Mouse (Mus musculus) B cell, adult 2 months (primary cell): ENCODE results near the gene Sumf1.
A peak's percentile ranks its signal among the peaks of the same experiment; 100 is the strongest.

Experiments
- DNase-seq, 2 experiments: peaks; one replicate each; pipeline ENCODE4 v3.0.0; 2022

The Sumf1 gene

GRCm38 (mm10) chr6:108184847-108185684, at the start of gene Sumf1:
Gene Sumf1, minus strand, starts transcription at chr6:108185582.
- DNase-seq: peak; percentile 86 to 87

- no peak for DNase-seq
Observed at GRCm38 (mm10) chr6:108234536-108234935, 49.2 kb upstream of the Sumf1 start.

DNA sequence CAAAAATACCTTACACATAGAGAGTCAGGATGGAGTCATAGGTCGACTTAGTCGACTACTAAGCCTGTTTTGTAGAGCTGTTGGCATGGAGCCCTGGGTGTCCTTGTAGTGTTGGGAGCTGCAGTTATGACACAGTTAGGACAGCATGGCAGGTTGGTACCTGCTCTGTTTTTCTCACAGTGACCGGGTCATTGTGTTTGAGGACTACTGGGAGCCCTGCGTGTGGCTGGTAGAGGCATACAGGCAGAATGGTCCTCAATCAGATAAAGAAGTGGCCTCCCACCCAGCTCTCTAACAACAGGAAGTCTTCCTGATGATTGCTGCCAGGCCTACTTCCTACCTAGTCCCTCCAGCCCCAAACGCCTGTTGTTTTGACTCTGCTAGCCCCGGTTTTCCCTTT, 47.7 kb upstream of the Sumf1 start:
- DNase-seq: no peak

DNA sequence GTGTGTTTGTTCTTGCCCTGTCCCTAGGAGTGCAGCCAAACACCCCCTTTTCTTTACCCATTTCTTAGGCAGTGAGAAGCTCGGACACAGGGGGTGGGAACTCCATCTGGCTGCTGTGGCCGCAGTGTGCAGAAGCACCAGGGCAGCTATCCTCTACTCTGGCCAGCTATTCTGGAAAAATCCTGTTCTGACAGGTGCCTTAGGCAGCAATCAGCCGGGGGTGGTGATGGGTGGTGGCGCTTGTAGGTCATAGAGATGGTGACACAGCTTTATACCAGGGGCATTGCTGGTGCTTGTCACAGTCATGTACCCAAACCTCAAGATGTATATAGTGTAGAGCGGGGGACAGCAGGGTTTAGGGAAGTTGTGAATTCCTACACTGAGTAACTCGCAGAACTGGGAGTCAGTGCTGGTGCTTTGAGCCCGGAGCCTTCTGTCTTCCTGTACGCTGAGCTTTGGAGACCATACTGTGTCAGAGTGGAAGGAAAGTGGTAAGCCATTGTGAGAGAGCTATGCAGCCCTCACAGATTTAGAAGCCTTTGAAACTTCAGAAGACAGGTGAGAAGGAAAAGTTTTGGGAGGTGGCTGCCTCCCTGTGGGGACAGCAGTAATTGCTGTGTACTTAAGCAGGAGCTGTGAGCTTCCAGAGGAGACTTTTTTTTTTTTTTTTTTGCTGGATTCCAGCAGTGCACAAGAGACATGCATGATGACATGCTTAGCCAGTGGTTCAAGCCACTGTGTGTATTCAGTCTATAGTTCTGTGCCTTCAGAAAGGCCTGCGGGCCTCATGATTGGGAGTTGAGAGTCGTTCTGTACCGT, 46.7 kb upstream of the Sumf1 start:
- DNase-seq: no peak

- no peak for DNase-seq
Observed at GRCm38 (mm10) chr6:108230608-108231007, 45.2 kb upstream of the Sumf1 start.

DNA sequence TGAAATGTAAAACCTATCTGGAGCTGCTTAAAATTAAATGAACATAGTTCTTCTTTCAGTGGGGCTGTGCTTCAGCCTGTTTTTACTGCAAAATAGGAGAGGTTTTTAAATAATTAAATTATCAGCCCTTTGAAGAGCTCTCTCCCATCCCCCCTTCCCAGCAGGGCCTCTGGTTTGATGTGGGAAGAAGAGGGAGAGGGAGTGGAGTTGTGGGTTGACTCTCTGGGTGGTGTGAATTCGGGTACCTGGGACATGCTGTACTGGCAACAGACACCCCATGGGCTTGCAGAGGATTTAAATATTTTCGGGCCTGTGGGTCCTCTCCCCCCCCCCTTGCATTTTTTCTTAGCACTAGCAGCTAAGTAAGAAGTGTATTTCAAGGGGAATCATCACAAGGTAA, 43.2 kb upstream of the Sumf1 start:
- no peak for DNase-seq

DNA sequence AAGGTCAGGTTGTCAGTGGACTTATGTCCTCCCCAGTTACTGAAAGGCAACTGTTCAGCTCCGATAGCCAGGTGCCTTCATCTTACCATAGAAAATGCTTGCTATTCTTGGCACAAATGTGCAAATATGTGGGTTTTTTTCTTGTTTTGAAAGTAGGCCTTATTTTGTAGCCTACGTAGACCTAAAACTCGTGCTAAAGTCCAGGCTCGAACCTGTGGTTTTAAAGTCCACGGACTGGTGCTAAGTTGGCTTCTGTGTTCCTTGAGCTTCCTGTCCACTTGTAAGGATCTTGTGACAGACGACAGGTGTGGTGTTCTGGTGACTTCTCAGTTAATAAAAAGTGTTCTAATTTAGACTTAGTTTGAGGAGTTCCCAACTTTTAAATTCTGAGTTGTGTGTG, 42.7 kb upstream of the Sumf1 start:
- DNase-seq: no peak

- DNase-seq: no peak
Observed at GRCm38 (mm10) chr6:108227461-108227860, 42.1 kb upstream of the Sumf1 start.

- DNase-seq: no peak
Observed at GRCm38 (mm10) chr6:108226230-108226629, 40.8 kb upstream of the Sumf1 start.

DNA sequence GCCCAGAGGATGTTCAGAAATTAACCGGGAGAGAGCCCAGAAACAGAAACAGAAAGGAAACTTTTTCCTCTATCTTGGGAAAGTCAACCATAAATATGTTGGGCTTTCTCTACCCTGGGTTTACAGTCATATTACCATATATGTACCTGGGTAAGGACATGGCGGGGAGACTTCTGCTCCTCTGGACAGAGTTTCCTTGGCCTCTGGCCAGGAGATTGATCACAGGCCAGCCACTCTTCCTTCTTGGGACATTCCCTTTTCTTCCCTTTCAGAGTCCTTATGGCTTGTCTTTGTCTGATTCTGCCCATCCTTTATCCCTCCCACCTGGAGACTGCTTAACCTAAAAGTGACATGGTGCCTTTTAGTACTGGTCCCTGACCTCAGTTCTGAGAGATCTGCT, 39.6 kb upstream of the Sumf1 start:
- DNase-seq: no peak

- no peak for DNase-seq
Observed at GRCm38 (mm10) chr6:108224361-108224760, 39.0 kb upstream of the Sumf1 start.

DNA sequence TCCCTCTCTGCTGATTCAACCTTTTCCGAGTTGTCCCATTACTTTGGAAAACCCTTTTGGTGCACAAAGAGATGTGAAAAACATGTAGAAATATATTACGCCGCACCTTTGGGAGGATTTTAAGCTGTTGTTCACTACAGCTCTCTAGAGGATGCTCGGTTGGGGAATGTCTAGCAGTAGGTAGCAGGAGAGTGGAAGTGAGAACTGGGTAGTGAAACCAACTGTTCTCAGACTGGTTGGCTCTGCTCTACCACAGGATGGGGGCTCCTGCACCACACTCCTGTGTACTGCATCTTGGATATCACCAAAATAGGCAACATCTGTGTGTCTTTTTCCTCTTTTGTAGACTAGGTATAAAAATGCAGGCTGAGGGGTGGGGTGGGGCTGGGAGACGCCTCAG, 37.5 kb upstream of the Sumf1 start:
- DNase-seq: peak; percentile 20 to 31

DNA sequence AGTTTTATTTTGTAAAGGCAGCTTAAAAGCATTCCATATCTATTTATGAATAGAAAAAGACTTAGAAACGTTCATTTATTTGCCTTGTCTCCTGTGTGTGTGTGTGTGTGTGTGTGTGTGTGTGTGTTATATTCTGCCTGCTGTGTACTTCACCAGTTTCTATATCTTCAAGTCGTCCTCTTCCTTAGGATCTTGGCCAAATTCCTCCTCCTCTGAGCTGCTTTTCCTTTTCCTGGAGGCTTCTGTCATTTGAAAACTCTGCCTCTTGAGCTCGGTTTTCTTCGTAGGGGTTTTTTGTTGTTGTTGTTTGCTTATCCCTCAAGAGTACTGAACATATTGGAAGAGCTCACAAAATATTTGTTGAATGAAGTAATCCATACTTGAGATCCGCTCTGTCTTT, 37.1 kb upstream of the Sumf1 start:
- DNase-seq: no peak

DNA sequence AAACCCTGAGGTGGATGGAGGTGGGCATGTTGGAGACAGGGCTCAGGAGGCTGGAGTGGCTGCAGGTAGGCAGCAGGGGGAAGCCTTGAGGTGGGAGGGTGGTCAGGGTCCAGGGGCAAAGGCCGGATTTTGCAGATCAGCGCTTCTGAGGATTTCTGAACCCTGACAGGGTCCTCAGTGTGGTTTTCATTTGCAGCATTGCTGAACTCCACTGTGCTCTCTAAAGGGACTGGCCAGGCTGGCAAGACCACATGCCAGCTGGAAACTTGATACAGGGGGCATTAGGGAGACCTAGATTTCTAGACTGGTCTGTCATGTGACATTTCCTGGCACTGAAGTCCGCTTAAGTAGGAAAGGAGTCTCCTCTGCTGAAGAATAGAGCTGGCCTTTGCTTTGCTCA, 32.6 kb upstream of the Sumf1 start:
- DNase-seq: no peak

DNA sequence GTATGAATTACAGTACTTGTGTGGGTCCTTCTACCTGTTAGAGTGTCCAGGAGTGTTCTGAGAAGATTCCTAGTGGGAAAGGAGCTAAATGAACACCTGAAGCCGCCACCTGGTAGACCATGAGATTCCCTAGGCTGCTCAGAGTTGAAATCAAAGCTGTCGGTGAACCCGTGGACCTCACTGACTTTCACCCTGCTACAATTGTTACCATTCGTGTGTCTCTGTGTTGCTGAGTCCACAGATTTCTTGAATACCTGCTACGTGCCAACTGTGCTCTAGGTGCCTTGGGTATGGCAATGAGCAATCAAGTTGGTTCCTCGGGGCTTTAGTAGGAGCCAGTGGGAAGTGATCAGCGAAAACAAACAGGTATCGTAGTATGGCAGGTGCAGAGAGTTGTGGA, 31.4 kb upstream of the Sumf1 start:
- DNase-seq: no peak

GRCm38 (mm10) chr6:108216091-108216490, 30.7 kb upstream of the Sumf1 start:
- no peak for DNase-seq

GRCm38 (mm10) chr6:108214294-108214925, 29.0 kb upstream of the Sumf1 start:
- peak; percentile 30 to 36 for DNase-seq

DNA sequence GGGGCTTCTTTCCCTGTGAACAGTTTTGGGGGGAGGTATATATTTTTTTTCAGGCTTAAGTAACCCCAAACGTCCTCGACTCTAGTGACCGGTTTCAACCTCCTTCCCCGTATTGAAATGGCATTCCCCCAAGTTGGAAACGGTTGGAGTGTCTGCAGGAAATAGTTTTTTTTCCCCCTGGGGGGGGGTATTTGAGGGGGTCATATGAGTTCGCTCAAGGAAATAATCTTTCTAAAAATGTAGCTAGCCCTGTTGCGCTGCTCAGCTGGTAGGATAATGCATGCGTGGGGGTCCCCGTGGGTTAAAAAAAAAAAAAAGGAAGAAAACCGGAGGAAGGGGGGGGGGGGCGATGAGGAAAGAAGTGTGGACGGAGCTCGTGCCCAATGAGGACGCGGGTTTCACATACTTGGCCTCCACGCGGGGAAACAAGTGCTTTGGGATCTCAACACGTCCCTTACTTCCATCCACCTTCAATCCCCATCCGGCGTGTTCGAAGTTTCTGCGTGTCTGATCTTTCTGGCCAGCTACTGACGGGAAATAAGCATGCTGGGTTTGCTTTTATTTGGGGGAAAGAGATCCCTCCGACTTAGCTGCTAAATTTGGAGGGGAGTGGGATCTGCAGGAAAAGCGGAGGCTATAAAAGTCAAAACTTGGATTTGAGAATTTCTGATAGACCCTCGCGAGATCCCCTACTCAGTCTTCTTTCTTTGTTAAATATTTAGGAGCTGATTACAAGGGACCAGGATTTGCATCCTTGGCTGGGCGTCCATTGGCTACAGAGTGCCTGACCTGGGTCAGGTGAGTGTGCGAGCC, 28.3 kb upstream of the Sumf1 start:
- DNase-seq: peak in 1 of 2 experiments; percentile 16

DNA sequence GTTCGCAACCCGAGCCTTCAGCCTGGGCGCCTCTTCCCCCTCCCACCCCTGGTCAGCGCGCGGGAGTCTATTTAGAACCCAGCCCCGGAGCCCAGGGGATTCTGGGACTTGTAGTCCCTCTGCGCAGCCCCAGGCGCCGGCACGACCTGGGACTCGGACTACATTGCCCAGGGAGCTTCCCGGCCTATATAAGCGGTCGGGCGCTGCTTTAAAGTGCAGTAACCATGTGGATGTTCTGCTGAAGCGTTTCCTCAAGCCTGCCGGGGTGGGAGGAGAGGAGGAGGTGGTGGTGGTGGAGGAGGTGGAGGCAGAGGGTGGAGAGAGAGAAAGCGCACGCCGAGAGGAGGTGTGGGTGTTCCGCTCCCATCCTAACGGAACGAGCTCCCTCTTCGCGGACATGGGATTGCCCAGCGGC, 27.5 kb upstream of the Sumf1 start, which contains the start of gene Itpr1:
Gene Itpr1 (plus strand): TSS at position 216 of the 415 bp plus-strand sequence.
- DNase-seq: peak; percentile 95 to 97

GRCm38 (mm10) chr6:108211896-108212880, 26.8 kb upstream of the Sumf1 start:
- peak; percentile 32 to 38 for DNase-seq

DNA sequence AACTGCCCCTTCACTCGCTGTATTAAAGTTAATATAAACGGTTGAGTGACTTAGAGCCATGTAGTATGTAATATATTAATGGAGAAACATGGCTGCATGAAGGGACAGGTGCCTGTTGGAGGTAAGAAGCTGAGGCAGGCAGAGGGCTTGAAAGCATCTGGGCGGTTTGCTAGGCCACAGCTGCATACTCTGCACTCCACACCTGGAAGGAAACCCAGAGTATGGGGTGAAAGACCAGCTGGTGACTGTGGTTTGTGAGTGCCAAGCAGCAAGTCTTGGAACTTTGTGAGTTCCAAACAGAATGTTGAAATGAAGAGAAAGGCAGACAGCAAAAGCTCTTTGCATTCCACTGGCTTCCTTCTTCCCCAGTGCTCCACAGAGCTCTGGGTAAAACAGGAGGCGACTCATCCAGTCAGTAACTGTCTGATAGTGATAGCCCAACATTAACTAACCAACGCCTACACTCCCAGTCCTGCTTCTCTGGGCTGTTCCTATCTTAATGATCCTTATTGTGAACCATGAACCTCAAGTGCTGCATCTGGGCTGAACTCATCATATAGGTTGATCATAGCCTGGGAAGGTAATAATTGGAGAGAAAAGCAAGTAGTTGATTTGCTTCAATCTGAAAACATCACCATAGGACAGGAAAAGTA, 21.7 kb upstream of the Sumf1 start:
- DNase-seq: no peak
